ENCODE assay signal across 34 mouse cellular contexts in genomic region chr5:30205034-30205433, GRCm38 (mm10). TPM values are rescaled to one million over a fixed set of nuclear protein-coding genes. Genes with fewer than 3 reads are reported as not detected.
"Had no signal": no experiment of that assay in that cellular context is flagged by ENCODE, and none has a peak within 500 bp of the region (broad histone marks: within the 10 kb centered on the region; RNA-seq: fewer than 3 reads in every experiment).

No protein-coding gene starts in this region.

- DNase-seq: cerebellum, adult 8-10 months; cerebellum, adult 9-10 months; cerebellum, adult 9-11 months; cerebellum, postnatal 10 days; cerebellum, postnatal 14 days; cerebellum, postnatal 25 days; cerebellum, postnatal 36 days; embryo, embryonic 11 days; forebrain, postnatal 0 days; gastrocnemius, adult 2 months; gastrocnemius, postnatal 10 days; gastrocnemius, postnatal 14 days; gastrocnemius, postnatal 25 days; gastrocnemius, postnatal 36 days; heart, adult 18-20 months; heart, adult 2 months had no signal

- H3K9ac ChIP-seq: embryonic facial prominence, embryonic 12.5 days; embryonic facial prominence, embryonic 13.5 days; embryonic facial prominence, embryonic 15.5 days; forebrain, embryonic 12.5 days; forebrain, embryonic 13.5 days; forebrain, embryonic 15.5 days; forebrain, postnatal 0 days had no signal

- H3K4me1 ChIP-seq: embryonic facial prominence, embryonic 10.5 days; embryonic facial prominence, embryonic 12.5 days; embryonic facial prominence, embryonic 13.5 days; embryonic facial prominence, embryonic 15.5 days; forebrain, embryonic 12.5 days; forebrain, embryonic 13.5 days; forebrain, embryonic 15.5 days had no signal

- H3K27me3 ChIP-seq: embryonic facial prominence, embryonic 12.5 days; embryonic facial prominence, embryonic 13.5 days; embryonic facial prominence, embryonic 15.5 days; forebrain, embryonic 12.5 days; forebrain, embryonic 13.5 days; forebrain, embryonic 15.5 days had no signal

- H3K9me3 ChIP-seq: embryonic facial prominence, embryonic 10.5 days; embryonic facial prominence, embryonic 12.5 days; embryonic facial prominence, embryonic 13.5 days; embryonic facial prominence, embryonic 15.5 days; forebrain, embryonic 10.5 days; forebrain, embryonic 12.5 days; forebrain, embryonic 13.5 days; forebrain, embryonic 15.5 days had no signal

- H3K27ac ChIP-seq: embryonic facial prominence, embryonic 10.5 days; embryonic facial prominence, embryonic 12.5 days; embryonic facial prominence, embryonic 13.5 days; embryonic facial prominence, embryonic 15.5 days; forebrain, embryonic 10.5 days; forebrain, embryonic 12.5 days; forebrain, embryonic 13.5 days; forebrain, embryonic 15.5 days; gastrocnemius, adult 2 months; heart, adult 2 months had no signal

- H3K36me3 ChIP-seq: embryonic facial prominence, embryonic 10.5 days; embryonic facial prominence, embryonic 12.5 days; embryonic facial prominence, embryonic 13.5 days; embryonic facial prominence, embryonic 15.5 days; forebrain, embryonic 10.5 days; forebrain, embryonic 12.5 days; forebrain, embryonic 15.5 days had no signal

- H3K4me3 ChIP-seq: embryonic facial prominence, embryonic 10.5 days; embryonic facial prominence, embryonic 12.5 days; embryonic facial prominence, embryonic 13.5 days; embryonic facial prominence, embryonic 15.5 days; erythroblast, embryonic 14.5 days; forebrain, embryonic 10.5 days; forebrain, embryonic 12.5 days; forebrain, embryonic 13.5 days; forebrain, embryonic 15.5 days; gastrocnemius, adult 2 months; heart, adult 2 months had no signal

- H3K4me2 ChIP-seq: embryonic facial prominence, embryonic 12.5 days; embryonic facial prominence, embryonic 13.5 days; embryonic facial prominence, embryonic 15.5 days; forebrain, embryonic 12.5 days; forebrain, embryonic 13.5 days; forebrain, embryonic 15.5 days had no signal

- ATAC-seq: forebrain, embryonic 13.5 days; forebrain, embryonic 14.5 days; forebrain, embryonic 15.5 days; forebrain, embryonic 16.5 days; forebrain, postnatal 0 days had no signal

RNA-seq across cellular contexts. Expression of gene Adgrf3, which starts 0.5 kb away (rescaled TPM):
- total RNA-seq: common myeloid progenitor, adult 5-6 weeks; forebrain, postnatal 0 days; gastrocnemius, adult 18-20 months; gastrocnemius, adult 2 months; gastrocnemius, adult 8-10 months; gastrocnemius, postnatal 10 days; gastrocnemius, postnatal 14 days; gastrocnemius, postnatal 25 days; gastrocnemius, postnatal 36 days had no signal
- polyA plus RNA-seq: cortical plate, adult 2 months; embryonic facial prominence, embryonic 10.5 days; embryonic facial prominence, embryonic 11.5 days; embryonic facial prominence, embryonic 13.5 days; erythroblast, embryonic 14.5 days; forebrain, embryonic 10.5 days; forebrain, embryonic 11.5 days; forebrain, embryonic 12.5 days; forebrain, embryonic 13.5 days; forebrain, embryonic 14.5 days; forebrain, embryonic 15.5 days; forebrain, embryonic 16.5 days; forebrain, postnatal 0 days; frontal cortex, adult 2 months had no signal
